Mouse (Mus musculus): ENCODE data around the gene Cmip. TPM values are rescaled to one million over a fixed set of nuclear protein-coding genes. Genes with fewer than 3 reads are reported as not detected.
"Not testable (repeated sequence)": the region's sequence is repeated elsewhere in the genome, so short reads cannot be mapped to it uniquely, and the experiment has no call there.

Cmip gene
- total RNA-seq, 2 experiments from 2014 or later, result 358 to 375 TPM

DNA sequence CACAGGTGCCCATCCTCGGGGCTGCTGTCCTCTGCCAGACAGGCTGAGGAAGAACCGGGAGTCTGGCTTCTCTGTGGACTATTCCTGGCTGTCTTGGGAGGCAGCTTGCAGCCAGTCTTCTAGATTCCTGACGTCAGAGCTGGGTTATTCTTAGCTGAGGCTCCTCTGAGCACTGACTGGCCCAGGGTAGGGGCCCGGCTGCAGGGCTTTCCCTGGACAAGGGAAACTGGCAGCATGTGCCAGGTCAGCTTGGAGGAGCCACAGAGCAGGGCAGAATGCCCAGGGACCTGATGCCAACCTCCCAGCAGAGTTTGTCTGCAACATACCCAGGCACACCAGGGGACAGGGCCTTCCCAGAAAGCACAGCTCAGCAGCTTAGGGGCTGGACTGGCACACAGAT, 166.2 kb downstream of the Cmip start:
- intact Hi-C loops (cut with DNase I), result no loop called here

GRCm38 (mm10) chr8:117427816-117428215, 171.0 kb downstream of the Cmip start:
- intact Hi-C loops (cut with DNase I); DNase-seq (ENCODE audit: low spot score in 2 of 2): not testable (repeated sequence)

More for the DNA sequence above, 166.2 kb downstream of the Cmip start:
- DNase-seq (ENCODE audit: low spot score in 2 of 2), result peak; percentile 78 to 83

DNA sequence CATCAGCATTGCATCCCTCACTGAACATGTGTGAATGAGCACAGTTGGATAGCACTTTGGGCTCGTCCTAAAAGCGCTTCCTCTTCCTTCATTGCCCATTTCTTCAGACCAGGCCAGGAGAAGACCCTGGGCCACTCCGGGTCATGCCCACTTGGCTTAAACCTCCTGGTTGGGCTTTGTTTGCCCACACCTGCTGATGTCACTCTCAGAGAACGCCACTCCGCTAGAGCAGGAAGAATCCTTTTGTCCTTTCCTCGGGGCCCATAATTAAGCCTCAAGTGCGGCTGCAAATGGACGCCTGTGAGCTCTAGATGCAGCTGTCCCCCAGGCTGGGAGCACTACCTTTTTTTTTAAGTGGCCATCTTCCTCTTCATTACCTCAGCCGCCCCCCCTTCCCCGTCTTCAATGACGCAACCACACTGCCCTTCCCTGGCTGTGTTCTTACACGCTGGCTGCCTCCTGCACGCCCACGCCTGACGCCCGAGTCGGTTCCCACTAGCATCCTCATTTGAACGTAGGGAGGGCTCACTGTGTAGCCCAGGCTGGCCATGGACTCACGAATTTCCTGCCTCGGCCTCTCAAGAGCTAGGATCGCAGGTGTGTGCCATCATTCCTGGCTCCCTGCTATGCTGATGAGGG, 171.8 kb downstream of the Cmip start:
- intact Hi-C loops (cut with DNase I), result no loop called here
- DNase-seq (ENCODE audit: low spot score in 2 of 2), result peak; percentile 46 to 58

DNA sequence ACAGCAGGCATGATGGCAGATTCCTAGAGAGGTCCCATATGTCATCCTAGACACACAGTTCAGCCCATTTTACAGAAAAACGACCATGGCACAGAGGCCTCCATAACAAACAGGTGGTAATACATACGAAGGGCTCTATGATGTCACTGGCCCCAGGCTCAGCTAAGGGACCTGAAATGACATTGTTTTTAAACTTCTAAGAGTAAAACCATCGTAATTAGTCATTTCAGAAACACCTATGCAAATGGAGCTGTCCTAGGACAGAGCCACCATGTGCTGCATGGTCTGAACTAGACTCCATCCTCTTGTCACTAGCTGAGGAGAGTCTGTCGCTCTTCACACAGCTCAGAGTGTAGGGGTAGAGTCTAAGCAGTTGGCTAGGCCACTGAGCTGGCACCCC, 173.8 kb downstream of the Cmip start:
- intact Hi-C loops (cut with DNase I), result no loop called here

DNA sequence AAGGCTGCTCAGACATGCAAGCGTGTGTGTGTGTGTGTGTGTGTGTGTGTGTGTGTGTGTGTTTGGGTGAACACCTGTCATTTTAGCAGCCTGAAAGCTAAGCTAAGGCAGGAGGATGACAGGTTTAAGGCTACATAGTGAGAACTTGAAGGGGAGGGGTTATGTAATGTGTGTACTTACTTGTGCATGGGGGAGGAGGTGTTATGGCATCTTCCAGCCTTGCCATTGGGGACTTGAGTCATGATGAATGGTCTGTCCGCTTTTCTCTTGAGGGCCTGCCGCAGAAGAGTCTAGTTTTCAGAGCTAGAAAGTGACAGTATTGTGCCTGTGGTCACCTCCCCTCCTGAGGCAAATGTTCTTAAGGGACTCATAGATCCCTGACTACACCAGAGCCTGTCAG, 174.7 kb downstream of the Cmip start:
- intact Hi-C loops (cut with DNase I), result no loop called here
- DNase-seq (ENCODE audit: low spot score in 2 of 2), result no peak

More for the DNA sequence above, 173.8 kb downstream of the Cmip start:
- DNase-seq (ENCODE audit: low spot score in 2 of 2), result no peak

DNA sequence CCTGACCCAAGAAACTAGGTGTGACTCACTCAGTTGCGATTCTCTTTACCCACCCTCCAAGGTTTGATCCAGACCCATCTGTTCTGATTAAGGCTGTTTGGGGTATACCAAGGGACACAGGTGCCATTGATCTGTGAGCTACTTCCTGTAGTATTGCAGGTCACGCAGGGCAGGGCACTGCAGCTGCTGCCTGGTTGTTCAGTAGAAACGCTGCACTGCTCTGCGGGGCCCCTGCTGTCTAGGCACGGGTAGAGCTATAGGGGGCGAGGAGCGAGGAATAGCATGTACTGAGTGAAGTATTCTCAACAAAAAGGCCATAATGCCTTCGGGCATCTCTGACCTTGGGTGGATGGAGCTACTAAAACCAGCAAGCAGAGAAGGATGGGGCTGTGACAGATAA, 175.2 kb downstream of the Cmip start:
- intact Hi-C loops (cut with DNase I), result no loop called here

GRCm38 (mm10) chr8:117433968-117434367, 177.1 kb downstream of the Cmip start:
- DNase-seq (ENCODE audit: low spot score in 2 of 2), result no peak
- intact Hi-C loops (cut with DNase I), result no loop called here

More for the DNA sequence above, 175.2 kb downstream of the Cmip start:
- no peak for DNase-seq (ENCODE audit: low spot score in 2 of 2)

DNA sequence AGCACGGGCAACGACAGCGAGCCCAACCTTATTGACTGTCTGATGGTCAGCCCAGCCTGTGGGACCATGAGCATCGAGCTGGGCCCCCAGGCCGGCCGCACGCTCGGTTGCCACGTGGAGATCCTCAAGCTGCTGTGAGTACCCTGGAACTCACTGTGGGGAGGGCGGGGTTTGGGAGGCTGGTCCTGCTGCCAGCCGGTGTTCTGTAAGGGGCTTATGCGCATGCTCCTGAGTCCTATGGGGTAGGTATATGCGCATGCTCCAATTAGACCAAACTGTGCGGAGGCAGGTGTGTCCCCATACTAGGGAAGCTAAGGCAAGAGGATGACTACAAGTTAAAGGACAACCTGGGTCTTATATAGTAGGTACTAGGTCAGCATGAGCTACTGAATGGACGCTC, 179.9 kb downstream of the Cmip start:
- DNase-seq (ENCODE audit: low spot score in 2 of 2), result no peak
- intact Hi-C loops (cut with DNase I), result no loop called here

GRCm38 (mm10) chr8:117437616-117438015, 180.8 kb downstream of the Cmip start:
- no peak for DNase-seq (ENCODE audit: low spot score in 2 of 2)
- intact Hi-C loops (cut with DNase I), result no loop called here

DNA sequence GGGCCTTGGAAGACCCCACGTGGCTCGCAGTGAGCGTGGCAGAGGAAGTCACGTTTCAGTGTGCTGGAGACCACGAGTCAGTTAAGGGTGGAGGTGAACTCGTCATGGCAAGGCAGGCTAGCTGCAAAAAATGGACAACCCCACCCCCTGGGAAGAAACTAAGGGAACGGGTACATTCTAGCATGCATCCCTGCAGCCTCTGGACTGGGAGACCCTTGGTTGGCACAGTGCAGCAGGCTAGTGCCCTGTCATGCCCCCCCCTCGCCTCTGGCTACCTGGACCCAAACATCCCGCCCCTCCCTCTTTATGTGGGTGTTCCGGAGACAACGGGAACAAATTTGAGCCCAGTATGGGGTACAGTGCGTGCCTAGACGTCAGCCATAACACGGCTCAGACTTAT, 183.5 kb downstream of the Cmip start:
- intact Hi-C loops (cut with DNase I), result no loop called here
- no peak for DNase-seq (ENCODE audit: low spot score in 2 of 2)

DNA sequence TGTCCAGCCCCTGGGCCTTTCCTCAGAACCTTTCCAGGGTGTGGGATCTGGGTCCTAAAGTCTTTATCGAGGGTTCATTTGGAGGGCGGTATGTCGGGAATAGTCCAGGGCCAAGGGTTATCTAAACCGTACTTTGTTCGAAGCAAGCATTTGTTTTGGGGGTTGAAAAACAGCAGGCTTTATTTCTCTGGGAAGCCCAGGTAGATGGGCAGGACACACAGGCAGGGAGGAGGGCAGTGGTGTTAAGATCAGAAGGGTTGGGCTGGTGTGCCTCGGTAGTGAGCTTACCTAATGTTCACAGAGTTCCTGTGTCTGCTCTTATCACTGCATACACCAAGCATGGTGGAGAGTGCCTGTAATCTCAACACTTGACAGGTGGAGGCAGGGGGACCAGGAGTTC, 183.9 kb downstream of the Cmip start:
- intact Hi-C loops (cut with DNase I), result no loop called here
- no peak for DNase-seq (ENCODE audit: low spot score in 2 of 2)

- no peak for DNase-seq (ENCODE audit: low spot score in 2 of 2)
- intact Hi-C loops (cut with DNase I), result loop anchor here (5.0 kb wide), 1 partner anchor 63 kb away; no protein-coding TSS in a partner anchor
Observed at GRCm38 (mm10) chr8:117445507-117445906, 188.6 kb downstream of the Cmip start.

- DNase-seq (ENCODE audit: low spot score in 2 of 2), result no peak
- intact Hi-C loops (cut with DNase I), result loop anchor here (5.0 kb wide), 1 partner anchor 64 kb away; no protein-coding TSS in a partner anchor
Observed at GRCm38 (mm10) chr8:117446344-117446997, 189.6 kb downstream of the Cmip start.

DNA sequence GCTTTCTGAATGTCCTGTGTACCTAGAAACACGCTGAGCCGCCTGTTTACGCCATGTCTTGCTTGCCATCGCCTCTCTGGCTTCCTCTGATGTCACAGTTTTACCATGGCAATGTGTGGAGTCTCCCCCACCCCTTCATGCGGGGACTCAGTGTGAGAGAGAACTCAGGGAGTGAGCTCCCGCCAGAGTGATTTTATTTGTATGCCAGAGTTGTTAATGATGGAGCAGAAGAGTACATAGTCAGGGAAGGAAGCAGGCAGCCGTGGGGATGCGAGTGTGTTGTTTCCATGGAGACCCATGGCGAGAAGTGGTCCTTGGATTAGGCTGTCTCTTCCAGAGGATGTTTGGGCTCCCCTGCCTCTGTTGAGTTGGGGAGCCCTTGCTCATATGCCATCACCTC, 194.2 kb downstream of the Cmip start:
- DNase-seq (ENCODE audit: low spot score in 2 of 2), result peak; percentile 68 to 80
- intact Hi-C loops (cut with DNase I), result no loop called here

DNA sequence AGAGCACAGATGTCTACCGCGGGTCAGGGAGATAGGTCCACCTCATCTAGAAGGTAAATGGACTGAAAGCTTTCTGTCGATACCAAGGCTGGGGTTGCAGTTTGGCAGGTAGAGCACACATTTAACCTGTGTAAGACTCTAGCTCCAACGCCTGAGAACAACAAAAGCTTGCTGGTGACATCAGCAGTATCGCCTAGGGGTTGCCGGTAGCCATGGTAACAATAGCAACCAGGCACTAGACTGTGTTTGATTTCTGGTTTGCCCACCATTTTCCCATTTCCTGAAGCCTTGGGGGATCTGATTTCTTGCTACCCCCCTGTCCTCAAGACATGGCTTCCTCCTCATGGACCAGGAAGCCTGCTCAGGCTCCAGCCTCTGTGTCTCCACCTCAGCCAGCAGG, 197.1 kb downstream of the Cmip start:
- intact Hi-C loops (cut with DNase I), result no loop called here
- no peak for DNase-seq (ENCODE audit: low spot score in 2 of 2)

GRCm38 (mm10) chr8:117454516-117455116, 197.8 kb downstream of the Cmip start:
- DNase-seq (ENCODE audit: low spot score in 2 of 2), result no peak
- intact Hi-C loops (cut with DNase I), result no loop called here

DNA sequence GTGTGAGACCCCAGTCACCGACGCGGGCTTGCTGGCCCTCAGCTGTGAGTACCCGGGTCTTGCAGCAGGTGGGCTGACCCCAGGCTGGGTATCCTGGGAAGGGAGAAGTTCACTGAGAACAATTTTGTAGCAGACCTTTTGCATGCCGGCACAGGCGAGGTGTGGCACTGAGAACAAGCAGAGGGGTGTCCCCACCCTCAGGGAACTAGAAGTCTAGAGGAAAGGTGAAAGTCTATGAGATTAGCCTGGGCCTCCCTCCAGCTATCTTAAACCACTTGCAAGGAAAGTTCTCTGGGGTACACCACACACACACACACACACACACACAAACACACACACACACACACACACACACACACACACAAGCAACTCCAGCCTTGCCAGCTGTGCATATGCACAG, 198.8 kb downstream of the Cmip start:
- no peak for DNase-seq (ENCODE audit: low spot score in 2 of 2)
- intact Hi-C loops (cut with DNase I), result no loop called here

DNA sequence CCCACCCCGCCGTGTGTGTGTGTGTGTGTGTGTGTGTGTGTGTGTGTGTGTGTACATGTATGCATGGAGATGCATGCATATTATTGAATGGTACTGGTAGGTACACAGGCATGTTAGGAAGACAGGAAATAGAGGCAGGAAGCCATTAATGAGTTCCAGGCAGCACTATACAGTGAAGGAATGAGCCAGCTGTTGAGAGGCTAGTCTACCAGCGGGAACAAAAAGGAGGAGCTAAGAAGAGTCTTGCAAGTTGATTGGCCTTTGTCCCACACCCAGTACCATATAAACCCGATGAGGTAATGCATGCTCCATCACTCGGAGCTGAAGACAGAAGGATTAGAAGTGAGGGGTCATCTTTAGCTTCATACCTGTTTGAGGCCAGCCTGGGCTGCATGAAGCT, 201.6 kb downstream of the Cmip start:
- DNase-seq (ENCODE audit: low spot score in 2 of 2), result no peak
- intact Hi-C loops (cut with DNase I), result no loop called here

- intact Hi-C loops (cut with DNase I), result no loop called here
- no peak for DNase-seq (ENCODE audit: low spot score in 2 of 2)
Observed at GRCm38 (mm10) chr8:117462701-117463284, 205.9 kb downstream of the Cmip start.

GRCm38 (mm10) chr8:117464525-117464924, 207.7 kb downstream of the Cmip start:
- DNase-seq (ENCODE audit: low spot score in 2 of 2), result peak in 1 of 2 experiments; percentile 49
- intact Hi-C loops (cut with DNase I), result loop anchor here (2.0 kb wide), 1 partner anchor 240 kb away; no protein-coding TSS in a partner anchor

Data from left cerebral cortex, postnatal 14 days (tissue).